Mouse (Mus musculus): ENCODE results near the gene Bri3bp. TPM values are rescaled to one million over a fixed set of nuclear protein-coding genes. Genes with fewer than 3 reads are reported as not detected.
"Not testable (repeated sequence)": the region's sequence is repeated elsewhere in the genome, so short reads cannot be mapped to it uniquely, and the experiment has no call there.

Gene Bri3bp
- polyA plus RNA-seq, 1 experiment from 2014 or later, result 41.6 TPM

DNA sequence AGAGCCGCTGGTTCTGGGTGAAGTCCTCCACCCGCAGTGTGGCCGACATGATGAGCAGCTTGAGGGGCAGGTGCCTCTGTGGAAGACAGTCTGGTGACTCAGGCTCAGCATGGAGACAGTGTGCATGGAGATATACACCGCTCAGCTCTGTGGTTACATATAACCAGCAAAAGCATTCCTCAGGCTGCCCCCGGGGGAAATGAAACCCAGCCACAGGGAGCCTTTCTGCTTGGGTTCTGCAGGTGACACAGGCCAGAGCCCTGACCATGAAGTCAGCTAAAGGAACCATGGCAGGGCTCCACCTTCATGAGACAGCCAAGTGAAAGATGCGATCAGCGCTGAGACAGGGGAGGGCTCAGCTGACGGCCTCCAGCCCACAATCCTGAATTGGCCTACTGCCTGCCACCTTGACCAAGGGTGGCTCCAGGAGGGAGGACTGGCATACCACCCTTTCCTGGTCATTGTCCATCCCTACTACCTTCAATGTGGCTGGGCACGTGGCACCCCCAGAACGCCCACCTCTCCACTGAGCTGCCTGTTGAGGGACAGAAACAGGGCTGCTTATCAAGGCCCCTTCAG is 15.6 kb upstream of the Bri3bp start:
- H3K4me3 ChIP-seq (ENCODE audit: low read depth, low read length), result no peak overlapping the region
- no peak for ATAC-seq
- no peak overlapping the region for H3K9ac ChIP-seq (ENCODE audit: low read depth, low read length)
- H3K27ac ChIP-seq (ENCODE audit: low read length), result no peak overlapping the region
- H3K27me3 ChIP-seq (ENCODE audit: control insufficient read depth, insufficient read depth, low read depth, low read length), result no peaks in the 10 kb centered on the region
- H3K4me2 ChIP-seq (ENCODE audit: low read length), result no peak overlapping the region
- H3K36me3 ChIP-seq (ENCODE audit: control insufficient read depth, insufficient read depth, low read length), result peaks cover 65% of the 10 kb centered on the region
- H3K4me1 ChIP-seq (ENCODE audit: control insufficient read depth, insufficient read depth, low read length), result no peaks in the 10 kb centered on the region
- WGBS, result 94% methylated on average over 10 of the region's 10 CpGs
- no peaks in the 10 kb centered on the region for H3K9me3 ChIP-seq (replicated peaks; ENCODE audit: control insufficient read depth, low read length, poor library complexity, severe bottlenecking)

DNA sequence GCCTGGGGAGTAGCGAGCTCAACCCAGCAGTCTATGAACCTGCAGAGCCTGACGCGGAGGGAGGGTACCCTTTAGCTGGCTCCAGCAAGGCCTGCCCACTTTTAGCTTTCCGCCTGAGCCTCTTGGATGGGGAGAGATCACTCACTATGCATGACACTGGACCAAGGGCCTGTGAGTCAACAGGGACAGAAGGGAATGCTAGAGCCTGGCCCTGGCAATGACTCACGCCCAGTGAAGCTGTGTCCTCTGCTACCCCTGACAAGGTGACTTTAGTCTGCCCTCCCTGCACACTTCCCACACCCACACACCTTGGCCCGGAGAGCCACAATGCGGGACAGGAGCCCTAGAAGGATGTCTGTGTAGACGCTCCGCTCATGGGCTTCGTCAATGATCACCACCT is 15.0 kb upstream of the Bri3bp start:
- Histone ChIP-seq H3K27me3 (ENCODE audit: control insufficient read depth, insufficient read depth, low read depth, low read length) (no peaks in the 10 kb centered on the region), H3K4me2 (ENCODE audit: low read length) (no peak overlapping the region), H3K36me3 (ENCODE audit: control insufficient read depth, insufficient read depth, low read length) (peaks cover 69% of the 10 kb centered on the region), H3K9me3 (replicated peaks; ENCODE audit: control insufficient read depth, low read length, poor library complexity, severe bottlenecking) (no peaks in the 10 kb centered on the region), H3K4me3 (ENCODE audit: low read depth, low read length) (no peak overlapping the region), H3K27ac (ENCODE audit: low read length) (no peak overlapping the region), H3K9ac (ENCODE audit: low read depth, low read length) (no peak overlapping the region), H3K4me1 (ENCODE audit: control insufficient read depth, insufficient read depth, low read length) (no peaks in the 10 kb centered on the region)
- ATAC-seq, result no peak
- WGBS, result 96% methylated on average over 10 of the region's 10 CpGs

GRCm38 (mm10) chr5:125432324-125432723 is 9.0 kb upstream of the Bri3bp start:
- 94% methylated on average over 2 of the region's 2 CpGs for WGBS
- Histone ChIP-seq H3K4me1 (ENCODE audit: control insufficient read depth, insufficient read depth, low read length) (peaks cover 11% of the 10 kb centered on the region), H3K4me2 (ENCODE audit: low read length) (peak overlapping the region; percentile 92; the same call in 1 of the 2 replicates), H3K36me3 (ENCODE audit: control insufficient read depth, insufficient read depth, low read length) (peaks cover 27% of the 10 kb centered on the region)
- H3K9ac ChIP-seq (ENCODE audit: low read depth, low read length); H3K4me3 ChIP-seq (ENCODE audit: low read depth, low read length); H3K9me3 ChIP-seq (replicated peaks; ENCODE audit: control insufficient read depth, low read length, poor library complexity, severe bottlenecking); H3K27ac ChIP-seq (ENCODE audit: low read length); H3K27me3 ChIP-seq (ENCODE audit: control insufficient read depth, insufficient read depth, low read depth, low read length); ATAC-seq: not testable (repeated sequence)

DNA sequence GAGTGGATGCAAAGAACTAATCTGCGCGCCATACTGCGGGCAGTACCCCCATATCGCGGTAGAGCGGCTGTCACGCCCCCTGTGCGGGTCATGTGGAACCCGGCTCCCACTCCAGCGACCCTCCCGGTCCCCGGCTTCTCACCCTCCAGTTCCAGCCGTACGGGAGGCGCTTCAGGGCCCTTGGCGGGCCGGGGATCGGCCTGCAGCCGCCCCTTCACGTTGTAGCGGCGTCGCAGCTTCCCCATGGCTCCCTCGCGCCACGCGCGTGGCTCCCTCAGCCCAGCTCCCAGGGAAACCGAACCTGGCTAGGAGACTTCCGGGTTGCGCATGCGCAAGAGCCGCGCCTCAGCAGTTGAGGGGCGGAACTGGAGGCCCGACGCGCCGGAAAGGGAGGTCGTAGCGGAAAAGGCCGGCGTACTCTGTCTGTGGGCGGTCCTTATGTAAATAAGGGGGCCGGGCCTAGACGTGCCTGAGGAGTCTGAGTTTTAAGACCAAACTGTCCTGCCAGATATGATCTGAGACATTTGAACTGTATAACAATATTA is 7.5 kb upstream of the Bri3bp start, which contains the start of gene Dhx37:
TSS of gene Dhx37 (minus strand) at position 329 of the 545 bp plus-strand sequence.
- no peaks in the 10 kb centered on the region for H3K27me3 ChIP-seq (ENCODE audit: control insufficient read depth, insufficient read depth, low read depth, low read length)
- under 1% methylated on average over 46 of the region's 46 CpGs for WGBS
- peaks cover 11% of the 10 kb centered on the region for H3K4me1 ChIP-seq (ENCODE audit: control insufficient read depth, insufficient read depth, low read length)
- peak within 1 kb of the TSS; percentile 73 for H3K4me3 ChIP-seq (ENCODE audit: low read depth, low read length)
- H3K27ac ChIP-seq (ENCODE audit: low read length), result peak within 1 kb of the TSS; percentile 70
- no peaks in the 10 kb centered on the region for H3K9me3 ChIP-seq (replicated peaks; ENCODE audit: control insufficient read depth, low read length, poor library complexity, severe bottlenecking)
- H3K9ac ChIP-seq (ENCODE audit: low read depth, low read length), result peak within 1 kb of the TSS; percentile 85
- ATAC-seq, result peak; percentile 96
- H3K4me2 ChIP-seq (ENCODE audit: low read length), result peak within 1 kb of the TSS; percentile 92
- H3K36me3 ChIP-seq (ENCODE audit: control insufficient read depth, insufficient read depth, low read length), result peaks cover 17% of the 10 kb centered on the region

- not testable (repeated sequence) for H3K9me3 ChIP-seq (replicated peaks; ENCODE audit: control insufficient read depth, low read length, poor library complexity, severe bottlenecking); ATAC-seq; H3K27ac ChIP-seq (ENCODE audit: low read length); H3K27me3 ChIP-seq (ENCODE audit: control insufficient read depth, insufficient read depth, low read depth, low read length); H3K9ac ChIP-seq (ENCODE audit: low read depth, low read length)
- WGBS, result 49% methylated on average over 13 of the region's 15 CpGs
- Histone ChIP-seq H3K4me2 (ENCODE audit: low read length) (0 out of 2 replicates have a peak overlapping the region, but pooled peaks have one; percentile 2), H3K4me3 (ENCODE audit: low read depth, low read length) (peak overlapping the region; percentile 73), H3K4me1 (ENCODE audit: control insufficient read depth, insufficient read depth, low read length) (peaks cover 11% of the 10 kb centered on the region), H3K36me3 (ENCODE audit: control insufficient read depth, insufficient read depth, low read length) (peaks cover 13% of the 10 kb centered on the region)
Observed at GRCm38 (mm10) chr5:125434347-125434746, 7.0 kb upstream of the Bri3bp start.

DNA sequence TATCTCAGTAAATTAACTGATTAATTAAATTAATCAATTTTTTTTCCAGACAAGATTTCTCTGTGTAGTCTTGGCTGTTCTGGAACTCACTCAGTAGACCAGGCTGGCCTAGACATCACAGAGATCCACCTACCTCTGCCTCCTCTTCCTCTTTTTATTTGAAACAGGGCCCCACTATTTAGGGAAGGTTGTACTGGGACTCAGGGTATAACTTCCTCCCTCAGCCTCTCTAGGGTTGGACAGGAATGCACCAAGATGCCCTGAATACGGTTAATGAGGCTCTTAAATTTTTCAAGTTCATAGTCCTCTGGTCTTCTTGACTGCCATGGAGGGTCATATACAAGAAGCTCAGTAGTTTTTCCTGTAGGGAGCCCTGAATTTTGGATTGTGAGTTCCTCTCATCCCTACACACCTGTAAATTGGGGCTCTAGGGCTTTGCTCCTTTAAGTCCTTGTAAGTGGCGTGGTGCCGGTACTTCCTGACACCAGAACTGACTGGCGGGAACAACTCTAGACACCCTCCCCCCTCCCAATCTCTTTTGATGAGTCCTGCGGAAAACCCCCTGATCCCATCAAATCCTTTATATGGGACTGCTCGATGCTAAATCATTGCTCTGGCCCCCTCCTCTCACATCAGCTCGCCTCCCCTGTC is 660 bp upstream of the Bri3bp start:
- WGBS, result 4% methylated on average over 7 of the region's 7 CpGs
- Histone ChIP-seq H3K9ac (ENCODE audit: low read depth, low read length) (peak overlapping the region; percentile 86), H3K36me3 (ENCODE audit: control insufficient read depth, insufficient read depth, low read length) (no peaks in the 10 kb centered on the region), H3K27ac (ENCODE audit: low read length) (peak overlapping the region; percentile 75), H3K4me3 (ENCODE audit: low read depth, low read length) (peak overlapping the region; percentile 73), H3K4me2 (ENCODE audit: low read length) (peak overlapping the region; percentile 78), H3K9me3 (replicated peaks; ENCODE audit: control insufficient read depth, low read length, poor library complexity, severe bottlenecking) (no peaks in the 10 kb centered on the region), H3K4me1 (ENCODE audit: control insufficient read depth, insufficient read depth, low read length) (peaks cover 15% of the 10 kb centered on the region), H3K27me3 (ENCODE audit: control insufficient read depth, insufficient read depth, low read depth, low read length) (no peaks in the 10 kb centered on the region)
- no peak; the same call in 1 of the 2 replicates for ATAC-seq

DNA sequence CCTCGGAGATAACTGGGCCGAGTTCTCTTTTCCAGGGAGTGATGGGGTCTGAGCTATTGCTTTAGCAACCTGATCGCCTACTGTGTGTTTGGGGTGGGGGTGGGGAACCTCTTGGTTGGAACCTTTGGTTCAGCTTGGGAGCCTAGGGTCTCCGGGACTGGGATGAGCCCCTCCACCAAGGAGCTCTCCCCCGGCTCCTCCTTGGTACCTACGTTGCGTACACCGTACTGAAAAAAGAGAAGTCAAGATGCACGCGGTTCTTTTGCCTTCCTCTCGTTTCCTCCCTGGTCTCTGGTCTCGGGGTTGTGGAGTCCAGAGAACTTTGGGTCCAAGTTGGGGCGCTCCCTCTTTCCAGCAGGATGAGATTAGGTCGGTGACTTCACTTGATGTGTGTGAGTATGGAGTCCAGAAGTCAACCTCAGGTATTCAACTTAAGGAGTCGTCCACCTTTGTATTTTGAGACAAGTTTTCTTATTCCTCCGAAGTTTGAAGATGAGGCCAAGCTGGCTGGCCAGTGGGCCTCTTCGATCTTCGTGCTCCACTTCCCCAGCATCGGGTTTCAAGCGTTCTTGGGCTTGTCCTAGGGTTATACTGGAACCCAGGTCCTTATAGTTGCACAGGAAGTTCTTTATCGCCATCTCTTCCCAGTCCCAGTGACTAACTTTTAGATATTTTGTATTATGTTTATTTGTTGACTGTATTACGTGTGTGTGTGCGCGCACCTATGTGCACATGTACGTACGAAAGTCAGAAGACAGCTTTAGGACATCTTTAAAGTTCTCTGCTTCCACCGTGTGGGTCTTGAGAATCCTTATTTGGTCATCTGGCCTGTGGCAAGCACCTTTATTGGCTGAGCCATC is 998 bp downstream of the Bri3bp start:
- 22% methylated on average over 27 of the region's 27 CpGs for WGBS
- ATAC-seq, result peak; percentile 55
- peaks cover 15% of the 10 kb centered on the region for H3K4me1 ChIP-seq (ENCODE audit: control insufficient read depth, insufficient read depth, low read length)

DNA sequence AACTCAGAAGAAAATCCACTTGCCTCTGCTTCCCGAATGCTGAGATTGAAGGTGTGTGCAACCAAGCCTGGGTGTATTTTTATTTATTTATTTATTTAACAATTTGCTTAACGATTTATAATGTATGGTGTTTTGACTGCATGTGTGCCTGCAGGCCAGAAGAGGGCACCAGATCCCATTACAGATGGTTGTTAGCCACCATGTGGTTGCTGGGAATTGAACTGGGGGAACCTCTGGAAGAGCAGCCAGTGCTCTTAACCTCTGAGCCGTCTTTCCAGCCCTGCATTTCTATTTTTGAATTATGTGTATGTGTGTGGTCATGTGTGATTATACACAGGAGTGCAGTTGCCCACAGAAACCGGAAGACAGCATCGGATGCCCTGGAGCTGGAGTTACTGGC is 2.0 kb downstream of the Bri3bp start:
- H3K27me3 ChIP-seq (ENCODE audit: control insufficient read depth, insufficient read depth, low read depth, low read length), result no peaks in the 10 kb centered on the region
- no peak overlapping the region for H3K4me3 ChIP-seq (ENCODE audit: low read depth, low read length)
- H3K4me1 ChIP-seq (ENCODE audit: control insufficient read depth, insufficient read depth, low read length), result peaks cover 15% of the 10 kb centered on the region
- H3K36me3 ChIP-seq (ENCODE audit: control insufficient read depth, insufficient read depth, low read length), result no peaks in the 10 kb centered on the region
- H3K9ac ChIP-seq (ENCODE audit: low read depth, low read length), result no peak overlapping the region
- no peaks in the 10 kb centered on the region for H3K9me3 ChIP-seq (replicated peaks; ENCODE audit: control insufficient read depth, low read length, poor library complexity, severe bottlenecking)
- H3K27ac ChIP-seq (ENCODE audit: low read length), result no peak overlapping the region
- no peak overlapping the region for H3K4me2 ChIP-seq (ENCODE audit: low read length)
- 92% methylated on average over 5 of the region's 5 CpGs for WGBS
- ATAC-seq, result no peak

More for the DNA sequence above, 998 bp downstream of the Bri3bp start:
- peak overlapping the region; percentile 86 for H3K9ac ChIP-seq (ENCODE audit: low read depth, low read length)
- no peaks in the 10 kb centered on the region for H3K36me3 ChIP-seq (ENCODE audit: control insufficient read depth, insufficient read depth, low read length)
- peak overlapping the region; percentile 78 for H3K4me2 ChIP-seq (ENCODE audit: low read length)
- no peaks in the 10 kb centered on the region for H3K27me3 ChIP-seq (ENCODE audit: control insufficient read depth, insufficient read depth, low read depth, low read length)
- H3K4me3 ChIP-seq (ENCODE audit: low read depth, low read length), result peak overlapping the region; percentile 73
- H3K27ac ChIP-seq (ENCODE audit: low read length), result peak overlapping the region; percentile 75
- H3K9me3 ChIP-seq (replicated peaks; ENCODE audit: control insufficient read depth, low read length, poor library complexity, severe bottlenecking), result no peaks in the 10 kb centered on the region

Measured in midbrain, embryonic 16.5 days (tissue).